Mouse (Mus musculus) intestine, embryonic 16.5 days (tissue): ENCODE measurements around the gene Gm4778. TPM values are rescaled to one million over a fixed set of nuclear protein-coding genes. Genes with fewer than 3 reads are reported as not detected.

ENCODE experiments used
- polyA plus RNA-seq: library from polyadenylated mRNA; unstranded; fragments of >200 nt; fragmentation: Nextera tagmentation; extraction: Ambion mirVana; gene quantifications from 2 replicates; pipeline ENCODE4 v1.2.1, GENCODE M21; 2015

Gene Gm4778
- polyA plus RNA-seq, 1 experiment from 2014 or later, result not detected

Other genes starting within 250 kb of the Gm4778 start
- gene Gm9125, start 209.2 kb upstream of the Gm4778 start, polyA plus RNA-seq, result 0.06 and 0.24 TPM in 2 replicates
- not detected in 2 replicates for gene Gm10697, start 191.4 kb upstream of the Gm4778 start, polyA plus RNA-seq
- not detected in 2 replicates for gene Gm10696, start 85.8 kb upstream of the Gm4778 start, polyA plus RNA-seq
- gene Gm5286, start 67.3 kb upstream of the Gm4778 start, polyA plus RNA-seq, result not detected in 2 replicates
- gene Them4, start 46.1 kb downstream of the Gm4778 start, polyA plus RNA-seq, result 18.5 and 19.4 TPM in 2 replicates
- 0.42 TPM in 1 of 2 replicates, not detected in the other for gene Them5, start 78.1 kb downstream of the Gm4778 start, polyA plus RNA-seq
- gene C2cd4d, start 98.4 kb downstream of the Gm4778 start, polyA plus RNA-seq, result 0.38 and 0.71 TPM in 2 replicates
- gene Rorc, start 108.8 kb downstream of the Gm4778 start, polyA plus RNA-seq, result 11.8 and 14.6 TPM in 2 replicates
- gene Lingo4, start 134.5 kb downstream of the Gm4778 start, polyA plus RNA-seq, result 0.48 and 0.54 TPM in 2 replicates
- gene Tdrkh, start 149.2 kb downstream of the Gm4778 start, polyA plus RNA-seq, result 9.0 and 10.3 TPM in 2 replicates
- gene Mrpl9, start 179.3 kb downstream of the Gm4778 start, polyA plus RNA-seq, result 68.1 and 77.6 TPM in 2 replicates
- 0.17 and 0.23 TPM in 2 replicates for gene Oaz3, start 179.9 kb downstream of the Gm4778 start, polyA plus RNA-seq
- gene Celf3, start 214.3 kb downstream of the Gm4778 start, polyA plus RNA-seq, result 18.8 and 24.1 TPM in 2 replicates
- 5.4 TPM in 2 replicates for gene Riiad1, start 216.3 kb downstream of the Gm4778 start, polyA plus RNA-seq